Mouse (Mus musculus): ENCODE results near the gene Abca13. TPM values are rescaled to one million over a fixed set of nuclear protein-coding genes. Genes with fewer than 3 reads are reported as not detected.

Gene Abca13
- polyA plus RNA-seq, 1 experiment from 2014 or later: 0.01 TPM

- 89% methylated on average over 2 of the region's 2 CpGs for WGBS
- Histone ChIP-seq H3K27me3 (no peaks in the 10 kb centered on the region), H3K4me1 (no peaks in the 10 kb centered on the region), H3K9ac (no peak overlapping the region), H3K4me2 (no peak overlapping the region), H3K9me3 (replicated peaks) (no peaks in the 10 kb centered on the region), H3K27ac (no peak overlapping the region), H3K36me3 (ENCODE audit: poor library complexity, severe bottlenecking) (no peaks in the 10 kb centered on the region), H3K4me3 (no peak overlapping the region)
- ATAC-seq: no peak
Observed at GRCm38 (mm10) chr11:9560026-9560425, 368.3 kb downstream of the Abca13 start.

- Histone ChIP-seq H3K9me3 (replicated peaks) (no peaks in the 10 kb centered on the region), H3K4me2 (no peak overlapping the region), H3K27ac (no peak overlapping the region), H3K36me3 (ENCODE audit: poor library complexity, severe bottlenecking) (no peaks in the 10 kb centered on the region), H3K9ac (no peak overlapping the region), H3K4me3 (no peak overlapping the region), H3K27me3 (no peaks in the 10 kb centered on the region), H3K4me1 (peaks cover 5% of the 10 kb centered on the region; the same call in 1 of the 2 replicates)
- no peak for ATAC-seq
- 84% methylated on average over 2 of the region's 2 CpGs for WGBS
Observed at GRCm38 (mm10) chr11:9568302-9568701, 376.6 kb downstream of the Abca13 start.

- Histone ChIP-seq H3K4me3 (no peak overlapping the region), H3K36me3 (ENCODE audit: poor library complexity, severe bottlenecking) (no peaks in the 10 kb centered on the region), H3K4me2 (peak overlapping the region; percentile 12; the same call in 1 of the 2 replicates), H3K27me3 (no peaks in the 10 kb centered on the region), H3K27ac (no peak overlapping the region), H3K9me3 (replicated peaks) (no peaks in the 10 kb centered on the region), H3K9ac (no peak overlapping the region), H3K4me1 (peaks cover 5% of the 10 kb centered on the region; the same call in 1 of the 2 replicates)
- 36% methylated on average over 6 of the region's 6 CpGs for WGBS
- ATAC-seq: peak; percentile 67
Observed at GRCm38 (mm10) chr11:9570319-9570718, 378.6 kb downstream of the Abca13 start.

GRCm38 (mm10) chr11:9574894-9575293, 383.2 kb downstream of the Abca13 start:
- no peaks in the 10 kb centered on the region for H3K27me3 ChIP-seq
- no peak overlapping the region for H3K4me2 ChIP-seq
- H3K36me3 ChIP-seq (ENCODE audit: poor library complexity, severe bottlenecking): no peaks in the 10 kb centered on the region
- no peak overlapping the region for H3K27ac ChIP-seq
- peak; percentile 60 for ATAC-seq
- no peak overlapping the region for H3K9ac ChIP-seq
- 67% methylated on average over 4 of the region's 4 CpGs for WGBS
- no peaks in the 10 kb centered on the region for H3K9me3 ChIP-seq (replicated peaks)
- no peak overlapping the region for H3K4me3 ChIP-seq
- peaks cover 5% of the 10 kb centered on the region; the same call in 1 of the 2 replicates for H3K4me1 ChIP-seq

- Histone ChIP-seq H3K4me2 (no peak overlapping the region), H3K27me3 (no peaks in the 10 kb centered on the region), H3K9me3 (replicated peaks) (no peaks in the 10 kb centered on the region), H3K27ac (no peak overlapping the region), H3K4me1 (peaks cover 3% of the 10 kb centered on the region; the same call in 1 of the 2 replicates), H3K4me3 (no peak overlapping the region), H3K9ac (no peak overlapping the region), H3K36me3 (ENCODE audit: poor library complexity, severe bottlenecking) (no peaks in the 10 kb centered on the region)
- 11% methylated on average over 1 of the region's 1 CpGs for WGBS
- ATAC-seq: peak; percentile 94
Observed at GRCm38 (mm10) chr11:9591757-9592316, 400.1 kb downstream of the Abca13 start.

- 77% methylated on average over 2 of the region's 2 CpGs for WGBS
- no peak overlapping the region for H3K27ac ChIP-seq
Observed at GRCm38 (mm10) chr11:9597299-9597698, 405.6 kb downstream of the Abca13 start.

GRCm38 (mm10) chr11:9601096-9601495, 409.4 kb downstream of the Abca13 start:
- no peaks in the 10 kb centered on the region for H3K4me1 ChIP-seq
- no peaks in the 10 kb centered on the region for H3K9me3 ChIP-seq (replicated peaks)
- 90% methylated on average over 3 of the region's 3 CpGs for WGBS
- no peak overlapping the region for H3K4me3 ChIP-seq
- no peaks in the 10 kb centered on the region for H3K27me3 ChIP-seq
- H3K36me3 ChIP-seq (ENCODE audit: poor library complexity, severe bottlenecking): no peaks in the 10 kb centered on the region
- ATAC-seq: no peak
- no peak overlapping the region for H3K27ac ChIP-seq
- H3K4me2 ChIP-seq: no peak overlapping the region
- no peak overlapping the region for H3K9ac ChIP-seq

More at GRCm38 (mm10) chr11:9597299-9597698, 405.6 kb downstream of the Abca13 start:
- H3K9me3 ChIP-seq (replicated peaks): no peaks in the 10 kb centered on the region
- no peak for ATAC-seq
- H3K9ac ChIP-seq: no peak overlapping the region
- H3K4me3 ChIP-seq: no peak overlapping the region
- no peaks in the 10 kb centered on the region for H3K27me3 ChIP-seq
- no peaks in the 10 kb centered on the region for H3K36me3 ChIP-seq (ENCODE audit: poor library complexity, severe bottlenecking)
- H3K4me2 ChIP-seq: no peak overlapping the region
- peaks cover 3% of the 10 kb centered on the region; the same call in 1 of the 2 replicates for H3K4me1 ChIP-seq

- H3K27me3 ChIP-seq: no peaks in the 10 kb centered on the region
- no peak for ATAC-seq
- WGBS: 82% methylated on average over 4 of the region's 4 CpGs
- H3K36me3 ChIP-seq (ENCODE audit: poor library complexity, severe bottlenecking): no peaks in the 10 kb centered on the region
- no peak overlapping the region for H3K4me3 ChIP-seq
- H3K27ac ChIP-seq: no peak overlapping the region
- no peaks in the 10 kb centered on the region for H3K4me1 ChIP-seq
- H3K9me3 ChIP-seq (replicated peaks): no peaks in the 10 kb centered on the region
- H3K4me2 ChIP-seq: no peak overlapping the region
- H3K9ac ChIP-seq: no peak overlapping the region
Observed at GRCm38 (mm10) chr11:9602137-9602536, 410.4 kb downstream of the Abca13 start.

- H3K27ac ChIP-seq: no peak overlapping the region
- H3K4me2 ChIP-seq: no peak overlapping the region
- H3K4me3 ChIP-seq: no peak overlapping the region
- no peaks in the 10 kb centered on the region for H3K27me3 ChIP-seq
- ATAC-seq: no peak
- H3K36me3 ChIP-seq (ENCODE audit: poor library complexity, severe bottlenecking): no peaks in the 10 kb centered on the region
- H3K4me1 ChIP-seq: no peaks in the 10 kb centered on the region
- no peak overlapping the region for H3K9ac ChIP-seq
- H3K9me3 ChIP-seq (replicated peaks): no peaks in the 10 kb centered on the region
Observed at GRCm38 (mm10) chr11:9608249-9608648, 416.5 kb downstream of the Abca13 start.

- ATAC-seq: no peak
- WGBS: 59% methylated on average over 3 of the region's 3 CpGs
Observed at GRCm38 (mm10) chr11:9609075-9609474, 417.3 kb downstream of the Abca13 start.

GRCm38 (mm10) chr11:9616133-9616532, 424.4 kb downstream of the Abca13 start:
- Histone ChIP-seq H3K27ac (no peak overlapping the region), H3K4me3 (no peak overlapping the region), H3K4me1 (peaks cover 15% of the 10 kb centered on the region), H3K4me2 (no peak overlapping the region), H3K9ac (no peak overlapping the region), H3K36me3 (ENCODE audit: poor library complexity, severe bottlenecking) (no peaks in the 10 kb centered on the region), H3K27me3 (no peaks in the 10 kb centered on the region), H3K9me3 (replicated peaks) (no peaks in the 10 kb centered on the region)
- 14% methylated on average over 2 of the region's 2 CpGs for WGBS
- no peak for ATAC-seq

More at GRCm38 (mm10) chr11:9609075-9609474, 417.3 kb downstream of the Abca13 start:
- Histone ChIP-seq H3K4me3 (no peak overlapping the region), H3K9ac (no peak overlapping the region), H3K27me3 (no peaks in the 10 kb centered on the region), H3K36me3 (ENCODE audit: poor library complexity, severe bottlenecking) (no peaks in the 10 kb centered on the region), H3K4me2 (no peak overlapping the region), H3K27ac (no peak overlapping the region), H3K9me3 (replicated peaks) (no peaks in the 10 kb centered on the region), H3K4me1 (no peaks in the 10 kb centered on the region)

- 3% methylated on average over 1 of the region's 1 CpGs for WGBS
- peaks cover 15% of the 10 kb centered on the region for H3K4me1 ChIP-seq
Observed at GRCm38 (mm10) chr11:9616665-9617064, 424.9 kb downstream of the Abca13 start.

GRCm38 (mm10) chr11:9619986-9620385, 428.2 kb downstream of the Abca13 start:
- no peaks in the 10 kb centered on the region for H3K9me3 ChIP-seq (replicated peaks)
- no peak overlapping the region for H3K4me2 ChIP-seq
- H3K9ac ChIP-seq: no peak overlapping the region
- WGBS: 9% methylated on average over 1 of the region's 1 CpGs
- H3K36me3 ChIP-seq (ENCODE audit: poor library complexity, severe bottlenecking): no peaks in the 10 kb centered on the region
- no peak overlapping the region for H3K4me3 ChIP-seq
- no peak overlapping the region for H3K27ac ChIP-seq
- H3K27me3 ChIP-seq: peaks cover 3% of the 10 kb centered on the region; the same call in 1 of the 2 replicates
- ATAC-seq: no peak
- peaks cover 15% of the 10 kb centered on the region for H3K4me1 ChIP-seq

More at GRCm38 (mm10) chr11:9616665-9617064, 424.9 kb downstream of the Abca13 start:
- H3K4me2 ChIP-seq: no peak overlapping the region
- no peak overlapping the region for H3K4me3 ChIP-seq
- ATAC-seq: peak; percentile 69; the same call in 1 of the 2 replicates
- H3K27me3 ChIP-seq: peaks cover 3% of the 10 kb centered on the region; the same call in 1 of the 2 replicates
- no peak overlapping the region for H3K9ac ChIP-seq
- H3K27ac ChIP-seq: no peak overlapping the region
- H3K36me3 ChIP-seq (ENCODE audit: poor library complexity, severe bottlenecking): no peaks in the 10 kb centered on the region
- no peaks in the 10 kb centered on the region for H3K9me3 ChIP-seq (replicated peaks)
